Mouse (Mus musculus): ENCODE results near the gene Fkbp11. TPM values are rescaled to one million over a fixed set of nuclear protein-coding genes. Genes with fewer than 3 reads are reported as not detected.

Gene Fkbp11
- 0.93 TPM in 1 of 2 replicates, not detected in the other for polyA plus RNA-seq (2012; ENCODE audit: insufficient read depth, insufficient read length, missing spikeins)

- TF ChIP-seq POLR2A (IDR thresholded peaks at IDR 0.05; ENCODE audit: borderline replicate concordance, low read depth, low read length): peak; percentile 60; the same call in 1 of the 2 replicates
- no peak for TF ChIP-seq CTCF (IDR thresholded peaks at IDR 0.05; ENCODE audit: low read depth, low read length)
- Histone ChIP-seq H3K4me1 (ENCODE audit: control insufficient read depth, insufficient read depth, low read length) (peaks cover 15% of the 10 kb centered on the region), H3K4me3 (ENCODE audit: insufficient read depth, low read length) (peak within 1 kb of the TSS; percentile 75), H3K27ac (ENCODE audit: insufficient read depth, low read depth, low read length) (no peak within 1 kb of the TSS)
These were observed at the start of gene Fkbp11 for GRCm38 (mm10) chr15:98727443-98728321. TSS of gene Fkbp11 (minus strand) at chr15:98728198.

- TF ChIP-seq POLR2A (IDR thresholded peaks at IDR 0.05; ENCODE audit: borderline replicate concordance, low read depth, low read length) (no peak), CTCF (IDR thresholded peaks at IDR 0.05; ENCODE audit: low read depth, low read length) (no peak)
- Histone ChIP-seq H3K4me1 (ENCODE audit: control insufficient read depth, insufficient read depth, low read length) (0 out of 2 replicates have a peak, but pooled peaks cover 3% of the 10 kb centered on the region), H3K4me3 (ENCODE audit: insufficient read depth, low read length) (peak within 1 kb of the TSS; percentile 19), H3K27ac (ENCODE audit: insufficient read depth, low read depth, low read length) (no peak within 1 kb of the TSS)
These were observed 49.8 kb upstream of the Fkbp11 start, which contains the start of gene Wnt10b for GRCm38 (mm10) chr15:98777762-98778161. TSS of gene Wnt10b (minus strand) at chr15:98778150.

- TF ChIP-seq CTCF (IDR thresholded peaks at IDR 0.05; ENCODE audit: low read depth, low read length) (no peak), POLR2A (IDR thresholded peaks at IDR 0.05; ENCODE audit: borderline replicate concordance, low read depth, low read length) (no peak)
- no peak overlapping the region for H3K27ac ChIP-seq (ENCODE audit: insufficient read depth, low read depth, low read length)
- no peak overlapping the region for H3K4me3 ChIP-seq (ENCODE audit: insufficient read depth, low read length)
- 0 out of 2 replicates have a peak, but pooled peaks cover 3% of the 10 kb centered on the region for H3K4me1 ChIP-seq (ENCODE audit: control insufficient read depth, insufficient read depth, low read length)
These were observed 49.1 kb upstream of the Fkbp11 start for GRCm38 (mm10) chr15:98777005-98777616.

- Histone ChIP-seq H3K4me3 (ENCODE audit: insufficient read depth, low read length) (peak overlapping the region; percentile 23; the same call in 1 of the 2 replicates), H3K27ac (ENCODE audit: insufficient read depth, low read depth, low read length) (no peak overlapping the region), H3K4me1 (ENCODE audit: control insufficient read depth, insufficient read depth, low read length) (0 out of 2 replicates have a peak, but pooled peaks cover 3% of the 10 kb centered on the region)
- no peak for TF ChIP-seq POLR2A (IDR thresholded peaks at IDR 0.05; ENCODE audit: borderline replicate concordance, low read depth, low read length)
- no peak for TF ChIP-seq CTCF (IDR thresholded peaks at IDR 0.05; ENCODE audit: low read depth, low read length)
These were observed 48.4 kb upstream of the Fkbp11 start for GRCm38 (mm10) chr15:98776280-98777004.

GRCm38 (mm10) chr15:98775533-98775932 lies 47.5 kb upstream of the Fkbp11 start:
- no peak overlapping the region for H3K27ac ChIP-seq (ENCODE audit: insufficient read depth, low read depth, low read length)
- TF ChIP-seq POLR2A (IDR thresholded peaks at IDR 0.05; ENCODE audit: borderline replicate concordance, low read depth, low read length): no peak
- TF ChIP-seq CTCF (IDR thresholded peaks at IDR 0.05; ENCODE audit: low read depth, low read length): no peak
- 0 out of 2 replicates have a peak, but pooled peaks cover 3% of the 10 kb centered on the region for H3K4me1 ChIP-seq (ENCODE audit: control insufficient read depth, insufficient read depth, low read length)
- no peak overlapping the region for H3K4me3 ChIP-seq (ENCODE audit: insufficient read depth, low read length)

- Histone ChIP-seq H3K4me1 (ENCODE audit: control insufficient read depth, insufficient read depth, low read length) (0 out of 2 replicates have a peak, but pooled peaks cover 3% of the 10 kb centered on the region), H3K27ac (ENCODE audit: insufficient read depth, low read depth, low read length) (no peak overlapping the region), H3K4me3 (ENCODE audit: insufficient read depth, low read length) (no peak overlapping the region)
- no peak for TF ChIP-seq POLR2A (IDR thresholded peaks at IDR 0.05; ENCODE audit: borderline replicate concordance, low read depth, low read length)
- no peak for TF ChIP-seq CTCF (IDR thresholded peaks at IDR 0.05; ENCODE audit: low read depth, low read length)
These were observed 46.1 kb upstream of the Fkbp11 start for GRCm38 (mm10) chr15:98774096-98774495.

GRCm38 (mm10) chr15:98772511-98773211 lies 44.7 kb upstream of the Fkbp11 start:
- Histone ChIP-seq H3K27ac (ENCODE audit: insufficient read depth, low read depth, low read length) (no peak overlapping the region), H3K4me3 (ENCODE audit: insufficient read depth, low read length) (peak overlapping the region; percentile 39)

GRCm38 (mm10) chr15:98771813-98772425 lies 43.9 kb upstream of the Fkbp11 start:
- H3K27ac ChIP-seq (ENCODE audit: insufficient read depth, low read depth, low read length): no peak overlapping the region
- no peaks in the 10 kb centered on the region for H3K4me1 ChIP-seq (ENCODE audit: control insufficient read depth, insufficient read depth, low read length)
- no peak for TF ChIP-seq CTCF (IDR thresholded peaks at IDR 0.05; ENCODE audit: low read depth, low read length)
- no peak for TF ChIP-seq POLR2A (IDR thresholded peaks at IDR 0.05; ENCODE audit: borderline replicate concordance, low read depth, low read length)
- H3K4me3 ChIP-seq (ENCODE audit: insufficient read depth, low read length): peak overlapping the region; percentile 39

More at GRCm38 (mm10) chr15:98772511-98773211, 44.7 kb upstream of the Fkbp11 start:
- no peaks in the 10 kb centered on the region for H3K4me1 ChIP-seq (ENCODE audit: control insufficient read depth, insufficient read depth, low read length)
- TF ChIP-seq CTCF (IDR thresholded peaks at IDR 0.05; ENCODE audit: low read depth, low read length) (no peak), POLR2A (IDR thresholded peaks at IDR 0.05; ENCODE audit: borderline replicate concordance, low read depth, low read length) (no peak)

All from bone marrow macrophage, adult 2 months (primary cell).